Mouse (Mus musculus): ENCODE measurements at regions not wholly inside any gene's neighbourhood (a gene's known extent, or its start where the extent isn't known, plus 50 kb on each side); places are given as distances from the start of the nearest gene placed in this dataset.
"Not testable (repeated sequence)": the region's sequence is repeated elsewhere in the genome, so short reads cannot be mapped to it uniquely, and the experiment has no call there.

DNA sequence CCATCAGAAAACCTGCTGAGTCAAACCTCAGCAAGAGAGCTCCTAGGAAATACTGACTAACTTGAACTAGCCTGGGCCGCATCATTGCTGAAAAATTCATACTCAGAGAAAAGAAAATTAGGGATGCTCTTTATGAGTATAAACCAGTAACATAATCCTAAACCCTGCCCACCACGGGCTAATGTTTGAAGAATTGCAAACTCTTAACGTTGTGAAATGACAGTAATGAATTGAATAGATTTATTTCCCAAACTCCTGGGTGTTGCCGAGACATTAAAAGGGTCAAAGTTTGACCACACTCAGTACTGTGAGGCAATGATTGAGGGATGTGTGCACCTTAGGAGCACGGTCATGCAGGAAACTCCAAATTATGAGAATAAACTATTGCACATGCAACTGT, 125.3 kb downstream of the Gipc2 start:
- in situ Hi-C loops (cut with MboI, MseI), result no loop called here

DNA sequence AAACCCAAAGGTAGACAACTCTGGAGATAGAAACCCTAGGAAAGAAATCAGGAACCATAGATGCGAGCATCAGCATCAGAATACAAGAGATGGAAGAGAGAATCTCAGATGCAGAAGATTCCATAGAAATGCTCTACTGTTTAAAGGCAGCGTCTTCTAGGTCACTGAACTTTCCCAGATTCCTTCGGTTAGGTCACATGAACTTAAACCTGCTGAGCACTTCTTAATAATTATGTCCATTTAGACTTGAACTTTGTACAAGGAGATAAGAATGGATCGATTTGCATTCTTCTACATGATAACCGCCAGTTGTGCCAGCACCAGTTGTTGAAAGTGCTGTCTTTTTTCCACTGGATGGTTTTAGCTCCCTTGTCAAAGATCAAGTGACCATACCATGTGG, 129.2 kb downstream of the Gipc2 start:
- in situ Hi-C loops (cut with MboI, MseI), result not testable (repeated sequence)

DNA sequence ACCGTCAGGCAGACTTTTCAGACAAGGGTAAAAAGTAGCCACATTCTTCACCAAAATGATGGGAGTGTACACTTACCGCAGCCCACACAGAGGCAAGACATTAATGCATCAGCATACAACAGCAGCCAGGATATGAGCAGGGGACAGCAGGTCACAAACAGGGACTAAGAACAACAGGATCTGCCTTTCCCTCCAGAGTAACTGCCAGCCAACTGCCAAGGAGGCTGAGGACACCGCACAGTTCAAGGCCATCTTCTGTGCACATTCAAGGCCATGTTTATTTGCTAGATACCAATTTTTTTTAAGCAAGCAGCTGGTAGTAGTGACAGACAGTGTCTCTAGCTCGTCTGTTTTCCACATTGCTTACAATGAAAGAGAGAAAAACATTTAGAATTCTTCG, 130.6 kb downstream of the Gipc2 start:
- in situ Hi-C loops (cut with MboI, MseI), result no loop called here

DNA sequence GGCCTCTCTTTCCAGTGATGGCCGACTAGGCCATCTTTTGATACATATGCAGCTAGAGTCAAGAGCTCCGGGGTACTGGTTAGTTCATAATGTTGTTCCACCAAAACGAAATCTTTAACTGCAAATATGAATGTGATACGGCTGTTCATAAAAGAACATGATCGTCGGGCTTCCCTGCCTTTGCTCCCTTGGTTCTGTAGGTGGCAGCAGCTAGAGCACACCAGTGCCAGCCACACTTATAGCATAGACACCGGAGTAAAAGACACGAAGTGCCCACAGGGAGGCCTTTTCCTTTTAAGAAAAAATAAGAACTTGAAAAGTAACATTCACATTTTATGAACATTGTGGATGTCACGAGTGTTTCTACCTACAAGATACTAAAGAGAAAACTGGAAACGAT, 131.3 kb downstream of the Gipc2 start:
- in situ Hi-C loops (cut with MboI, MseI), result no loop called here

DNA sequence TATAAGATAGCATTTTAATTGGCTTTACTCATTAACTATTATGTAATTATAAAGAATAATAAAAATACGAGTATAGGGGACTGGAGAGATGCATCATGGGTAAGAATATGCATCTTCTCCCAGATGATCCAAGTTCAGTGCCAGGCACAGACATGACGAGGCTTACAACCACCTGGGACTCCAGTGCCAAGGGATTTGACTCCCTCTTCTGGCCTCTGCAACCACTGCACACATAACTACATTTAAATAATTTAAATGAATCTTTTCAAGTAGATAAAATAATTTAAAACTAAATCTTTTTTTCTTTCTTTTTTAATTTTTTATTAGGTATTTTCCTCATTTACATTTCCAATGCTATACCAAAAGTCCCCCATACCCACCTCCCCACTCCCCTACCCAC, 131.8 kb downstream of the Gipc2 start:
- in situ Hi-C loops (cut with MboI, MseI), result no loop called here

DNA sequence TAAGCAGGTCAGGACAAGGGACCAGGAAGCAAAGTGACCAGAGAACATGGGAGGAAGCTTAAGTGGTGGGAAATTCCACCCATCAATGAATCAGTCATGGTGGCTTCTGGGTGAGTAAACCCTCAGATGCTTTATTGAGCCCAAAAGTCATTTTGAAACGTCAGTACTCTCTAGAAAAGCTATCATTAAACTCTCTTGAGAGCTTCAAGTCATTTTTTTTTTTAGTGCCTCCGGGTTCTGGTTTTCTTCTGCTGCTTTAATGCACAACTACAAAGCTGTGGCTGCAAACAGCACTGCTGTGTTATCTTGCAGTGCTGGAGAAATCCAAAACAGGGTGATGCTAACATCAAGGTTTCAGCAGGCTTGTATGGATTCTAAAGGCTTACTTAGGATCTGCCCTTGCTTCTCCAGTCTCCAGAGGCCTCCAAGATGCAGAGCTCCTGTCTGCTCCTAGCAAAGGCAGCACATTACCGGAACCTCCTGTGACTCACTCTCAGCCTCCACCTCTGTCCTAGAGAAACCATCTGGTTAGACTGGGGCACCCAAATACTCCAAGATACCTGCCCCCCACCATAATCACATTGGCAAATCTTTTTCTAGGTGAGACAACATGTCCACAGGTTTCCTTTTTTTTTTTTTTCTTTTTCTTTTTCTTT, 133.2 kb downstream of the Gipc2 start:
- in situ Hi-C loops (cut with MboI, MseI), result no loop called here

- in situ Hi-C loops (cut with MboI, MseI), result loop anchor here (10.0 kb wide), 1 partner anchor 1174 kb away; no protein-coding TSS in a partner anchor
Measured at GRCm38 (mm10) chr3:152028695-152029094, 137.3 kb downstream of the Gipc2 start.

- in situ Hi-C loops (cut with MboI, MseI), result loop anchor here (10.0 kb wide), 1 partner anchor 1171 kb away; no protein-coding TSS in a partner anchor
Measured at GRCm38 (mm10) chr3:152026034-152026433, 140.0 kb downstream of the Gipc2 start.

DNA sequence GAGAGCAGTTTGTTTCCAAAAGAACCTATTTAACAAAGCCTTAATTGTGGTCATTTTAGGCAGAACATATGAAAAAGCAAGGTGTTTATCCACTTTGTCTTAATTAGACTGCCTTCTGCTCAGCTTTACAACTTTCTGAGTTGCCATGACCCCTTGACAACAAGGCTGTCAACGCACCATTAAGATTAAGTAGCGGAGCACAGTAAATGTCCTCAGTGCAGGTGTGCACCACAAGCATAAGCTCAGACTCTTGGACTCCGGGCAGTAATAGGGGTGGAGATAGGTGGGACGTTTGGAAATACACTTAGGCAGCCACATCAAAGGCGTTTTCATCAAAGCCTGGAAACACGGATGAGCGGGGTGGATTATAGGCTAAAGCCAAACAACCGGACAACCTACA, 140.9 kb downstream of the Gipc2 start:
- in situ Hi-C loops (cut with MboI, MseI), result loop anchor here (10.0 kb wide), 1 partner anchor 1170 kb away; no protein-coding TSS in a partner anchor

DNA sequence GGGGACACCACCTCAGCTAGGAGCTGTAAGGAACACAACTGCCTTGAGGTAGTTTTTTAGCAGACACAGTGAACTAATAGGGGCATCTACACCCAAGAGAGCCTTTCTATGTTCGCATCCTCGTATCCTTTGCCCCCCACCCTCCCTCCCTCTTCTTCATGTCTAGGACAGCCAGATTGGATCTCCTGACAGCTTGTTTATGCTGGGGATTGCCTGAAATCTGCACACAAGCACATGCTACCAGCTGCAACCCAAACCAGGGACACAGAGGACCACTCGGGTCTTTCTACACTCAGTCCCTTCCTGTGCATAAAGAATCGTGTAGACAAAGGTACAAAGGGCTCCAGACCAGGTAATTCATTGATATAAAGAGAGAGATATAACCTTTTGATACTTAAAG, 159.3 kb downstream of the Gipc2 start:
- in situ Hi-C loops (cut with MboI, MseI), result no loop called here

DNA sequence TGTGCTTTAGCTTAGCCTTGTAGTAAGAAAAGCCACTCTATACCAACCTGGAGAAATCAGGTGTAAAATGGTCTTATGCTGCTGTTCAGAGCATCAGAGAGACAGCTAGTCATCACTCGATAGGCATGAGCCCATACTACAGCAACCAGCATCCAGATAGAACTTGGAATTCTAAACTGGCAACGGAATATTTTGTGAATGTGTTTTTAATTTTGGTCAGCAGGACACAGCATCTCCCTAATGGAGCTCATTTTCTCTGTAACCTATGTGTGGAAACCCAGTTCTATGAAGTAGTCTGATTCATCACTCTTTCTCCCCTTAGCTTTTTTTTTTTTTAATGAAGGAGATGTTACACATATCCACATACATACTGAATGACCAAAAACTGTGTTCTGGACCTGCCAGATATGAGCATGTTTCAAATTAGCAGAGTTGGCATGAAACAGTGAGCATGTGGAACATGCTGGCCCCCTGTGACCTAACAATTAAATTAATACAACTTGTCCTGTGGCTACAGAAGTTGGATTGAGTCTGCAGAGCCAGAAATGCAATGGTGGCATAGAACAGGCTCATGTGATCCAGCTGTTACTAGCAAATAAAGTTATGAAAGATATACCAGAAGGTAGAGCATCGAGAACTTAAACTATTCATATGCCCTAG, 160.5 kb downstream of the Gipc2 start:
- in situ Hi-C loops (cut with MboI, MseI), result no loop called here

GRCm38 (mm10) chr3:152004411-152004955, 161.5 kb downstream of the Gipc2 start:
- in situ Hi-C loops (cut with MboI, MseI), result no loop called here

DNA sequence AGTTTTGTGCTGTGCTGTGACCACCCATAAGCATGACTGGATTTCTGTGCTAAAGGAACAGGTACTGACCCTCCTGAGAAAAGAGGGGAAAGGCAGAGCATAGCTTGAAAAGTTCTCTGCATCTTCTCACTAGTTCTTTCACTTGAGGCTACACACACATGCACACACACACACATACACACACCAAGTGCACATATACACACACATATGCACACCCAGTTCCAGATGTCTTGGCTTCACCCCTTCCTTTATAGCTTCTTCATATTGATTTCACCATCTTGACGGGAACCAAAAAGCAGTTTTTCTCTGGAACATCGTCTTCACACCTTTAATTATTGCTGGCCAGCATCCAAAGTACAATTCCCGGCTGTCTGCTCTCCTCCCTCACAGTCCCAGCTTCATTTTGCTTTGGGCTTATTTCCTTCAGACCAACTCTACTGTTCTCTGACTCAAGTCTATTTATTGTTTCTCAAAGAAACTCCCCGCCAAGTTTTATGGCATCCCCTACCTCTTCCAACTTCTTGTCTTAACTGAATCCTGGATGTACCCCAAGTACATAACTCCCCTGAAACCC, 160.2 kb upstream of the Ptgfr start:
- in situ Hi-C loops (cut with MboI, MseI), result no loop called here

- in situ Hi-C loops (cut with MboI, MseI), result no loop called here
Measured at GRCm38 (mm10) chr3:151997111-151997510, 159.7 kb upstream of the Ptgfr start.

GRCm38 (mm10) chr3:151988221-151988620, 150.8 kb upstream of the Ptgfr start:
- in situ Hi-C loops (cut with MboI, MseI), result no loop called here

GRCm38 (mm10) chr3:151978136-151978535, 140.7 kb upstream of the Ptgfr start:
- in situ Hi-C loops (cut with MboI, MseI), result loop anchor here (5.0 kb wide), 1 partner anchor 51 kb away; no protein-coding TSS in a partner anchor

DNA sequence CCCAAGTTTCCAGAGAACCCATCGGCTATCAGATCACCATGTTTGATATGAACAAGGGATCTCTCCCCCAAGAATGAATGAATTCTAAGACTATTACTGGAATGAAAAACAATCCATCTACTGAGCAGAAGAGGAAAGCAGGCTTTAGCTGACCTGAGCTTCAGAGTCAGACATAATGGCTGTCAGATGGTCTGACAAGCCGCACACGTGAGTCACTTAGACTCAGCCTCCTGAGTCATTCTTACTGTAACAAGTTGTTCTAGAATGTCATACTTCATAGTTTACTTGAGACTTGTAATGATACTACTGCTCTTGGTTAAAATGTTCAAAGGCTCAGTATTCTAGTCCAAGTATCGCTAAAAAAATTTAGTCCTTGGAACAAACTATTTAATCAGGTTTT, 140.2 kb upstream of the Ptgfr start:
- in situ Hi-C loops (cut with MboI, MseI), result loop anchor here (5.0 kb wide), 1 partner anchor 50 kb away; no protein-coding TSS in a partner anchor

- in situ Hi-C loops (cut with MboI, MseI), result no loop called here
Measured at GRCm38 (mm10) chr3:151949865-151950264, 112.4 kb upstream of the Ptgfr start.

DNA sequence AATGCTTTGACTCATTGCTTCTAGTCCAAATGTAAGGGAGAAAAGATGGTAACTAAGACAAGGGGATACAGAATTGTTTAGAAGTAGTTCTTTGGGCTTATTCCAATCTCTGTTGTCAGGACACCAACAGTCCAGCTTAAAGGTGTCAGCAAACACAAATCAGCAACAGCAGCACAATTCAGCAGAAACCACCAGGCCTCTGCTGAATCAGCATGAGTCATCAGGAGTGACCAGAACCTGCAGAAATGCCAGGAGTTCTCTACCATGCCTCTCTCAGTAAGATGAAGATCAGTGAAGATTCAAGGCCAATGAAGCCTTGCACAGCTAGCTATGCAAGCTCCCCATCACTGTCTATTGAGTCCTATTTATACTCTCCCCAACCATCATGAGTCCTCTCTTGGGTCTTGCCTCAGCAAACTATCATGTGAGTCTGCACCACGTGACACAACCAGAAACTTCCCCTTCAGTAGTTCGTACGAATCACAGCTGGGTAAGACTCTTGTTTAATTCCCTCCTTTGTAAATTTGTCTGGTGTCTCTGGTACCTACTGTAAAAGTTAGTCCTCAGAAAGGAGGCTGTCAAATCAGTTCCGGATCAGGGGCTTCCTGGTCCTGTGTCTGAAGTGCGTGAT, 110.7 kb upstream of the Ptgfr start:
- in situ Hi-C loops (cut with MboI, MseI), result no loop called here

DNA sequence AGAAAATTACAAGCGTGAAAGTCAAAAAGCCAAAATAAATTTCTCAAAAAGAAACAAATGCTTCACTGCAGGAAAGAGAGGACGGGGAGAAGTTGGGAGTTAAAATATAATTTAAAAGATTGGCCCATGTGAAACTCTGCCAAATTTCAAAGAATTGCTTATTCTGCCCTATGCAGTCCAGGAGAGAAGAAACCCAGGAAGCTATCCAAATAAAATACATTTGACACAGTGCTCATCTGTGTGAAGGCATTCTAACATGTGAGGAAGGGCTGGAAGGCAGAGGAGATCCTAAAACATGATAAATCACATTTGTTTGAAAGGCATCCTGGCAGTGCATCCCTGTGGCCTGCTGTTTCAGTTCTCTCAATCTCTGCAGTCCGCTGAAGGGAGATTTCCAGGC, 108.5 kb upstream of the Ptgfr start:
- in situ Hi-C loops (cut with MboI, MseI), result no loop called here

- in situ Hi-C loops (cut with MboI, MseI), result no loop called here
Measured at GRCm38 (mm10) chr3:151943542-151943941, 106.1 kb upstream of the Ptgfr start.

DNA sequence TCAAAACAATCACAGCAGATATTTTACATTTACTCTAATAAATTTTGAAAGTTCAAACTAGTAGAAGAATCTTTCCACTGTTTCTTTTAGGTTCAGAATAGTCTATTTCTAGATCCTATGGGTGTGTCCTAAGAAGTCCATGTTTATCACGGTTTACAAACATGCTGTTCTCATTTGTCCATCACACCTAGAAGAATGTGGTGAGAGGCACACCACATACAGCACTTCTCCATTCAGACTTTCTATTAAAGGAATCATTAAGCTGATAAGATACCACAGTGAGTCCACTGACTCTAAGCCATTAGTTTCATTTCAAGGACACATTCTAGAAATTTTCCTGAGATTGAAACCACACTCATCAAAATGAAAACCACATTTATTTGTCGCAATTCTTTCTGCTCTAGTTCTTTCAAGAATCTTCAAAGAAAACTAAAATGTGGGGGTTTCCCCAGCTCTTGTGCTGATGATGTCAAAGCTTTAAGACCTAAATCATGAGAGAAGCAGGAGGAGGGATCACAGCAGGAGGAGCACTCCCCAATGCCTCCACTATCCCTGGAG, 101.1 kb upstream of the Ptgfr start:
- in situ Hi-C loops (cut with MboI, MseI), result no loop called here

Data from T-helper 1 cell (primary cell).